Mouse (Mus musculus) retina, embryonic 14.5 days (tissue): ENCODE results near the gene Rps6kc1.

Source experiments
- DNase-seq: peaks from one replicate; pipeline ENCODE4 v3.0.0-alpha.2; 2015; ENCODE audit warnings: low spot score

The Rps6kc1 gene

GRCm38 (mm10) chr1:190898899-190899575 is 12.5 kb downstream of the Rps6kc1 start:
- DNase-seq = no peak

GRCm38 (mm10) chr1:190898186-190898585 is 13.4 kb downstream of the Rps6kc1 start:
- no peak for DNase-seq

GRCm38 (mm10) chr1:190893559-190894167 is 17.9 kb downstream of the Rps6kc1 start:
- DNase-seq = no peak

GRCm38 (mm10) chr1:190888646-190889045 is 22.9 kb downstream of the Rps6kc1 start:
- DNase-seq = peak; percentile 51

GRCm38 (mm10) chr1:190888031-190888430 is 23.5 kb downstream of the Rps6kc1 start:
- DNase-seq = peak; percentile 74

- DNase-seq = no peak
Observed at GRCm38 (mm10) chr1:190886014-190886413, 25.6 kb downstream of the Rps6kc1 start.

- DNase-seq = peak; percentile 93
Observed at GRCm38 (mm10) chr1:190881422-190881821, 30.1 kb downstream of the Rps6kc1 start.

GRCm38 (mm10) chr1:190880638-190881037 is 30.9 kb downstream of the Rps6kc1 start:
- DNase-seq = no peak

GRCm38 (mm10) chr1:190875751-190876150 is 35.8 kb downstream of the Rps6kc1 start:
- no peak for DNase-seq

- DNase-seq = no peak
Observed at GRCm38 (mm10) chr1:190875089-190875488, 36.5 kb downstream of the Rps6kc1 start.

- DNase-seq = no peak
Observed at GRCm38 (mm10) chr1:190871068-190871467, 40.5 kb downstream of the Rps6kc1 start.

GRCm38 (mm10) chr1:190869996-190870395 is 41.6 kb downstream of the Rps6kc1 start:
- DNase-seq = no peak

- DNase-seq = peak; percentile 10
Observed at GRCm38 (mm10) chr1:190868790-190869189, 42.8 kb downstream of the Rps6kc1 start.

- no peak for DNase-seq
Observed at GRCm38 (mm10) chr1:190861626-190862025, 49.9 kb downstream of the Rps6kc1 start.

- DNase-seq = no peak
Observed at GRCm38 (mm10) chr1:190854465-190854864, 57.1 kb downstream of the Rps6kc1 start.

GRCm38 (mm10) chr1:190849162-190849865 is 62.3 kb downstream of the Rps6kc1 start:
- DNase-seq = no peak

- peak; percentile 25 for DNase-seq
Observed at GRCm38 (mm10) chr1:190848676-190849075, 62.9 kb downstream of the Rps6kc1 start.

- no peak for DNase-seq
Observed at GRCm38 (mm10) chr1:190846956-190847355, 64.6 kb downstream of the Rps6kc1 start.

GRCm38 (mm10) chr1:190846074-190846730 is 65.4 kb downstream of the Rps6kc1 start:
- DNase-seq = no peak

GRCm38 (mm10) chr1:190845419-190845818 is 66.2 kb downstream of the Rps6kc1 start:
- DNase-seq = no peak

- DNase-seq = no peak
Observed at GRCm38 (mm10) chr1:190844356-190844755, 67.2 kb downstream of the Rps6kc1 start.

GRCm38 (mm10) chr1:190836046-190836445 is 75.5 kb downstream of the Rps6kc1 start:
- DNase-seq = no peak
